ENCODE assay signal across 28 mouse cellular contexts in genomic region chr10:40019492-40019891, GRCm38 (mm10). TPM values are rescaled to one million over a fixed set of nuclear protein-coding genes. Genes with fewer than 3 reads are reported as not detected.
DNase-seq lines count a peak whose midpoint lies in the region; ATAC-seq and TF ChIP-seq lines count a peak whose summit lies in the region.
"Had no signal": no experiment of that assay in that cellular context is flagged by ENCODE, and none has a peak within 500 bp of the region (broad histone marks: within the 10 kb centered on the region; RNA-seq: fewer than 3 reads in every experiment).

No protein-coding gene starts in this region.

- no peak overlapping the region for H3K4me3 ChIP-seq in kidney, adult 2 months (ENCODE audit: insufficient read depth, low read depth, low read length)
- no peak overlapping the region for H3K4me3 ChIP-seq in heart, embryonic 14.5 days (ENCODE audit: control insufficient read depth in 1 of 2, insufficient read depth in 1 of 2, low read depth in 1 of 2, low read length in 2 of 2)
- no peak overlapping the region for H3K4me3 ChIP-seq in macrophage (ENCODE audit: inconsistent target)
- H3K4me3 ChIP-seq: forebrain, embryonic 13.5 days; hindbrain, embryonic 13.5 days; limb, embryonic 10.5 days; liver, embryonic 15.5 days; lung, embryonic 15.5 days; midbrain, embryonic 15.5 days; myocyte; neural tube, embryonic 13.5 days had no signal

- peaks cover 25% of the 10 kb centered on the region for H3K4me1 ChIP-seq in kidney, adult 2 months (ENCODE audit: control insufficient read depth, insufficient read depth, low read length)
- H3K4me1 ChIP-seq in heart, embryonic 14.5 days (ENCODE audit: control insufficient read depth in 2 of 2, insufficient read depth in 2 of 2, low read length in 2 of 2), result peaks cover 6 to 25% of the 10 kb centered on the region in 2 experiments
- H3K4me1 ChIP-seq: lung, embryonic 15.5 days had no signal

- no peak for TF ChIP-seq CTCF in kidney, adult 2 months (conservative IDR thresholded peaks at IDR 0.05; ENCODE audit: insufficient read depth, insufficient read length, low read depth, low read length)

- no peaks in the 10 kb centered on the region for H3K79me2 ChIP-seq in macrophage (ENCODE audit: inconsistent target)

- peak overlapping the region; percentile 71 for H3K27ac ChIP-seq in kidney, adult 2 months (ENCODE audit: insufficient read depth, low read depth, low read length)
- H3K27ac ChIP-seq in heart, embryonic 14.5 days (replicated peaks in 1 of 2; ENCODE audit: control insufficient read depth in 1 of 2, insufficient read depth in 1 of 2, low read depth in 2 of 2, low read length in 2 of 2), result peak overlapping the region; percentile 39 to 71; a peak in 3 of 4 replicates
- peak overlapping the region; percentile 70 for H3K27ac ChIP-seq in macrophage
- H3K27ac ChIP-seq: forebrain, embryonic 13.5 days; hindbrain, embryonic 13.5 days; limb, embryonic 10.5 days; liver, embryonic 15.5 days; lung, embryonic 15.5 days; midbrain, embryonic 15.5 days; neural tube, embryonic 13.5 days; stomach, postnatal 0 days had no signal

- H3K27me3 ChIP-seq in kidney, adult 2 months (replicated peaks; ENCODE audit: control insufficient read depth, insufficient read depth, low read length), result no peaks in the 10 kb centered on the region
- H3K27me3 ChIP-seq in heart, embryonic 14.5 days (ENCODE audit: control insufficient read depth, insufficient read depth, low read length), result 0 out of 2 replicates have a peak, but pooled peaks cover 4% of the 10 kb centered on the region
- H3K27me3 ChIP-seq: midbrain, embryonic 15.5 days; Patski had no signal

- H3K4me2 ChIP-seq in heart, embryonic 14.5 days (ENCODE audit: low read length), result no peak overlapping the region
- H3K4me2 ChIP-seq: forebrain, embryonic 13.5 days; hindbrain, embryonic 13.5 days; liver, embryonic 15.5 days; lung, embryonic 15.5 days; midbrain, embryonic 15.5 days; neural tube, embryonic 13.5 days had no signal

- H3K9ac ChIP-seq in heart, embryonic 14.5 days (ENCODE audit: low read length), result no peak overlapping the region
- H3K9ac ChIP-seq: forebrain, embryonic 13.5 days; hindbrain, embryonic 13.5 days; liver, embryonic 15.5 days; lung, embryonic 15.5 days; midbrain, embryonic 15.5 days; neural tube, embryonic 13.5 days had no signal

- peak; percentile 89 for DNase-seq in heart, adult 11 months
- DNase-seq in heart, postnatal 25 days (ENCODE audit: low spot score), result no peak
- DNase-seq in kidney, adult 2 months, result no peak
- DNase-seq in kidney, adult 9 months, result no peak
- DNase-seq in embryo, embryonic 11 days, result no peak
- DNase-seq in spleen, postnatal 14 days (ENCODE audit: low spot score in 2 of 2), result no peak
- DNase-seq: adrenal gland, adult 8-10 months; cerebellum, adult 8-10 months; cerebellum, postnatal 36 days; kidney, adult 11 months; kidney, postnatal 10 days; liver; lung, postnatal 4 days; right cerebral cortex, adult 18-20 months had no signal

- H3K9me3 ChIP-seq in heart, embryonic 14.5 days (ENCODE audit: control insufficient read depth, low read length), result no peaks in the 10 kb centered on the region
- H3K9me3 ChIP-seq: forebrain, embryonic 13.5 days; G1E; hindbrain, embryonic 13.5 days; limb, embryonic 10.5 days; liver, embryonic 15.5 days; lung, embryonic 15.5 days; midbrain, embryonic 15.5 days; neural tube, embryonic 13.5 days had no signal

- intact Hi-C loops in heart, postnatal 25 days (cut with DNase I), result no loop called here

- peak; percentile 77 for ATAC-seq in heart, embryonic 14.5 days (ENCODE audit: insufficient number of reproducible peaks, insufficient read depth, low FRiP score, low read depth)
- ATAC-seq: forebrain, embryonic 13.5 days; midbrain, embryonic 15.5 days; Patski had no signal

- WGBS in kidney, adult 2 months, result 38% methylated on average over 3 of the region's 3 CpGs
- 46% methylated on average over 3 of the region's 3 CpGs for WGBS in heart, embryonic 14.5 days
- WGBS in macrophage (ENCODE audit: missing documents), result 67% methylated on average over 3 of the region's 3 CpGs

- H3K36me3 ChIP-seq in kidney, adult 2 months (ENCODE audit: control insufficient read depth, insufficient read depth, low read length), result no peaks in the 10 kb centered on the region
- no peaks in the 10 kb centered on the region for H3K36me3 ChIP-seq in heart, embryonic 14.5 days (ENCODE audit: control insufficient read depth, insufficient read depth, low read length)
- no peaks in the 10 kb centered on the region for H3K36me3 ChIP-seq in macrophage (ENCODE audit: inconsistent target)
- H3K36me3 ChIP-seq: G1E; hindbrain, embryonic 13.5 days; limb, embryonic 10.5 days; liver, embryonic 15.5 days; lung, embryonic 15.5 days; midbrain, embryonic 15.5 days; neural tube, embryonic 13.5 days had no signal

- no peak for TF ChIP-seq POLR2A in kidney, adult 2 months (IDR thresholded peaks at IDR 0.05; ENCODE audit: low read depth, low read length)

RNA-seq across cellular contexts. Expression of gene Mfsd4b1, which starts 5.6 kb away (rescaled TPM):
- total RNA-seq in heart, postnatal 25 days (2021), result 1 to 10 TPM; 3.7 to 4.1 TPM
- 81.5 and 102 TPM in 2 replicates for polyA plus RNA-seq in kidney, adult 2 months (2012; rRNA removed)
- polyA plus RNA-seq in heart, embryonic 14.5 days (2014; fragmentation: Nextera tagmentation; extraction: Ambion mirVana), result 0.58 and 0.89 TPM in 2 replicates
- 1 to 10 TPM in 2 of 26 experiments, under 1 TPM in 8, not detected in 16; 0.19 to 1.9 (median 0.50) TPM for total RNA-seq in macrophage (2018; cell fraction: chromatin; rRNA removed)
- under 1 TPM in 21 of 26 experiments, not detected in 5; 0.03 to 0.20 (median 0.11) TPM for total RNA-seq in macrophage (2018; cell fraction: cytosol; rRNA removed)
- 1 to 10 TPM in 3 of 26 experiments, under 1 TPM in 10, not detected in 13; 0.21 to 4.2 (median 0.47) TPM for total RNA-seq in macrophage (2018; cell fraction: nucleus; rRNA removed)
- not detected in 3 replicates for polyA plus RNA-seq in macrophage (2018)
- polyA plus RNA-seq: forebrain, embryonic 13.5 days; G1E; limb, embryonic 10.5 days; small intestine, adult 2 months had no signal

RNA-seq across cellular contexts. Expression of gene Mfsd4b5, which starts 33.0 kb away (rescaled TPM):
- under 1 TPM; 0.34 to 0.44 TPM for total RNA-seq in heart, postnatal 25 days (2021)
- polyA plus RNA-seq in kidney, adult 2 months (2012; rRNA removed), result 223 and 249 TPM in 2 replicates
- 0.13 TPM in 1 of 2 replicates, not detected in the other for polyA plus RNA-seq in heart, embryonic 14.5 days (2014; fragmentation: Nextera tagmentation; extraction: Ambion mirVana)
- total RNA-seq in macrophage (2018; cell fraction: chromatin; rRNA removed), result 1 to 10 TPM in 17 of 26 experiments, under 1 TPM in 9; 0.37 to 5.0 (median 1.5) TPM
- total RNA-seq in macrophage (2018; cell fraction: cytosol; rRNA removed), result under 1 TPM; 0.09 to 0.58 (median 0.24) TPM
- total RNA-seq in macrophage (2018; cell fraction: nucleus; rRNA removed), result 1 to 10 TPM in 21 of 26 experiments, under 1 TPM in 5; 0.60 to 6.7 (median 2.0) TPM
- 0.06 to 0.16 TPM (median 0.14 TPM) in 3 replicates for polyA plus RNA-seq in macrophage (2018)
- polyA plus RNA-seq: forebrain, embryonic 13.5 days; G1E; midbrain, embryonic 15.5 days; neural tube, embryonic 13.5 days had no signal

RNA-seq across cellular contexts. Expression of gene Mfsd4b3, which starts 59.5 kb away (rescaled TPM):
- 1 to 10 TPM; 4.0 to 5.7 TPM for total RNA-seq in heart, postnatal 25 days (2021)
- 15.8 and 17.4 TPM in 2 replicates for polyA plus RNA-seq in kidney, adult 2 months (2012; rRNA removed)
- 1.1 and 1.5 TPM in 2 replicates for polyA plus RNA-seq in heart, embryonic 14.5 days (2014; fragmentation: Nextera tagmentation; extraction: Ambion mirVana)
- total RNA-seq in macrophage (2018; cell fraction: chromatin; rRNA removed), result 1 to 10 TPM in 12 of 26 experiments, under 1 TPM in 7, not detected in 7; 0.60 to 3.1 (median 1.3) TPM
- total RNA-seq in macrophage (2018; cell fraction: cytosol; rRNA removed), result 1 to 10 TPM; 1.3 to 4.1 (median 2.9) TPM
- total RNA-seq in macrophage (2018; cell fraction: nucleus; rRNA removed), result 1 to 10 TPM in 23 of 26 experiments, under 1 TPM in 3; 0.35 to 5.9 (median 2.6) TPM
- polyA plus RNA-seq in macrophage (2018), result 1.5 to 2.7 TPM (median 2.0 TPM) in 3 replicates
- polyA plus RNA-seq: forebrain, embryonic 13.5 days; G1E; midbrain, embryonic 15.5 days had no signal

Comparison
In these comparisons a context has a peak if more than half of its experiments do, and no peak if none do; other contexts are left out.
1. RNA of gene Mfsd4b1, which starts 5.6 kb away (polyA plus RNA-seq): 81.5 to 102 TPM in kidney, adult 2 months; 0.58 to 0.89 TPM in heart, embryonic 14.5 days and not detected in macrophage; every median in the first group is over 10 times any median in the second.
2. RNA of gene Mfsd4b5, which starts 33.0 kb away (polyA plus RNA-seq): 223 to 249 TPM in kidney, adult 2 months; 0.06 to 0.16 TPM in macrophage and 0.13 TPM in heart, embryonic 14.5 days; every median in the first group is over 100 times any median in the second.
3. Peak in every context shown above with its lines, with median percentiles within 50 percentile points of each other: H3K27ac ChIP-seq.